ENCODE assay signal across 11 mouse cellular contexts in genomic region chr2:156868994-156869393, GRCm38 (mm10). TPM values are rescaled to one million over a fixed set of nuclear protein-coding genes. Genes with fewer than 3 reads are reported as not detected.
A peak's percentile ranks its signal among the peaks of the same experiment; 100 is the strongest.
DNase-seq lines count a peak whose midpoint lies in the region; ATAC-seq and TF ChIP-seq lines count a peak whose summit lies in the region.
"Had no signal": no experiment of that assay in that cellular context is flagged by ENCODE, and none has a peak within 500 bp of the region (broad histone marks: within the 10 kb centered on the region; RNA-seq: fewer than 3 reads in every experiment).

No protein-coding gene starts in this region.

- no peak for DNase-seq in gastrocnemius, adult 2 months
- no peak for DNase-seq in gastrocnemius, postnatal 36 days
- DNase-seq in left cerebral cortex, postnatal 14 days (ENCODE audit: low spot score in 2 of 2) = peak; percentile 25 to 38
- DNase-seq in left cerebral cortex, adult 18-20 months (ENCODE audit: low spot score in 2 of 2) = no peak
- peak; percentile 17 for DNase-seq in adrenal gland, postnatal 25 days
- peak; percentile 37 for DNase-seq in layer of hippocampus, adult 9-11 months
- no peak for DNase-seq in gastrocnemius, postnatal 4 days (ENCODE audit: low spot score in 2 of 2)
- DNase-seq: thymus, postnatal 25 days had no signal

- TF ChIP-seq CTCF in gastrocnemius, adult 2 months (IDR thresholded peaks at IDR 0.05) = no peak

- peak overlapping the region; percentile 32; the same call in 1 of the 2 replicates for H3K27ac ChIP-seq in gastrocnemius, adult 2 months
- H3K27ac ChIP-seq: limb, embryonic 15.5 days had no signal

- H3K4me3 ChIP-seq in gastrocnemius, adult 2 months = no peak overlapping the region
- H3K4me3 ChIP-seq: limb, embryonic 15.5 days had no signal

- intact Hi-C loops in gastrocnemius, adult 2 months (cut with DNase I) = loop anchor here (10.0 kb wide), 1 partner anchor 134 kb away; no protein-coding TSS in a partner anchor
- intact Hi-C loops in gastrocnemius, postnatal 36 days (cut with DNase I) = loop anchor here (10.0 kb wide), 1 partner anchor 144 kb away; no protein-coding TSS in a partner anchor
- intact Hi-C loops in left cerebral cortex, postnatal 14 days (cut with DNase I) = no loop called here

- ATAC-seq in frontal cortex, adult (ENCODE audit: low TSS enrichment) = no peak

RNA-seq across cellular contexts. Expression of gene Rab5if, which starts 6.1 kb away (rescaled TPM):
- total RNA-seq in gastrocnemius, adult 2 months (2021) = 10 to 100 TPM; 89.0 to 98.6 TPM
- 10 to 100 TPM; 79.3 to 85.6 TPM for total RNA-seq in gastrocnemius, postnatal 36 days (2021)
- 100 to 1,000 TPM; 113 to 125 TPM for total RNA-seq in left cerebral cortex, postnatal 14 days (2021)
- total RNA-seq in left cerebral cortex, adult 18-20 months (2021) = 10 to 100 TPM; 89.8 to 97.6 TPM
- 284 and 313 TPM in 2 replicates for total RNA-seq in adrenal gland, postnatal 25 days (2021)
- 10 to 100 TPM; 70.6 to 75.5 TPM for total RNA-seq in gastrocnemius, postnatal 4 days (2021)

RNA-seq across cellular contexts. Expression of gene 4930518I15Rik, which starts 11.2 kb away (rescaled TPM):
- under 1 TPM; 0.73 to 0.79 TPM for total RNA-seq in gastrocnemius, adult 2 months (2021)
- under 1 TPM; 0.25 to 0.64 TPM for total RNA-seq in gastrocnemius, postnatal 36 days (2021)
- total RNA-seq in left cerebral cortex, postnatal 14 days (2021) = 1 to 10 TPM; 1.3 to 1.9 TPM
- total RNA-seq in left cerebral cortex, adult 18-20 months (2021) = 1 to 10 TPM; 1.7 to 2.9 TPM
- 4.8 and 5.9 TPM in 2 replicates for total RNA-seq in adrenal gland, postnatal 25 days (2021)
- total RNA-seq in gastrocnemius, postnatal 4 days (2021) = 1 to 10 TPM; 1.3 to 2.7 TPM

RNA-seq across cellular contexts. Expression of gene Sla2, which starts 18.0 kb away (rescaled TPM):
- total RNA-seq in gastrocnemius, adult 2 months (2021) = not detected
- under 1 TPM in 1 of 2 experiments, not detected in 1; 0.26 TPM for total RNA-seq in gastrocnemius, postnatal 36 days (2021)
- total RNA-seq in left cerebral cortex, postnatal 14 days (2021) = under 1 TPM; 0.18 to 0.21 TPM
- under 1 TPM; 0.63 to 0.82 TPM for total RNA-seq in left cerebral cortex, adult 18-20 months (2021)
- not detected in 2 replicates for total RNA-seq in adrenal gland, postnatal 25 days (2021)
- total RNA-seq in gastrocnemius, postnatal 4 days (2021) = not detected
- total RNA-seq: heart, postnatal 36 days had no signal

RNA-seq across cellular contexts. Expression of gene Tgif2, which starts 29.2 kb away (rescaled TPM):
- under 1 TPM; 0.15 to 0.28 TPM for total RNA-seq in gastrocnemius, adult 2 months (2021)
- under 1 TPM; 0.32 to 0.51 TPM for total RNA-seq in gastrocnemius, postnatal 36 days (2021)
- 1 to 10 TPM in 1 of 2 experiments, under 1 TPM in 1; 0.88 to 1.5 TPM for total RNA-seq in left cerebral cortex, postnatal 14 days (2021)
- total RNA-seq in left cerebral cortex, adult 18-20 months (2021) = 1 to 10 TPM in 1 of 2 experiments, under 1 TPM in 1; 0.40 to 1.3 TPM
- total RNA-seq in adrenal gland, postnatal 25 days (2021) = 5.5 and 5.8 TPM in 2 replicates
- 10 to 100 TPM; 13.4 to 14.8 TPM for total RNA-seq in gastrocnemius, postnatal 4 days (2021)

Comparison
In these comparisons a context has a peak if more than half of its experiments do, and no peak if none do; other contexts are left out.
1. DNase-seq: peak in left cerebral cortex, postnatal 14 days (2 of 2), adrenal gland, postnatal 25 days (single experiment) and layer of hippocampus, adult 9-11 months (single experiment); none in gastrocnemius, adult 2 months (single experiment), gastrocnemius, postnatal 36 days (0 of 2), left cerebral cortex, adult 18-20 months (0 of 2) and gastrocnemius, postnatal 4 days (0 of 2).